Mouse (Mus musculus): Measurements from ENCODE around the gene Alkbh6. TPM values are rescaled to one million over a fixed set of nuclear protein-coding genes. Genes with fewer than 3 reads are reported as not detected.
A peak's percentile ranks its signal among the peaks of the same experiment; 100 is the strongest.

The Alkbh6 gene
- polyA plus RNA-seq, 2 experiments: 13.8 to 16.0 TPM

DNA sequence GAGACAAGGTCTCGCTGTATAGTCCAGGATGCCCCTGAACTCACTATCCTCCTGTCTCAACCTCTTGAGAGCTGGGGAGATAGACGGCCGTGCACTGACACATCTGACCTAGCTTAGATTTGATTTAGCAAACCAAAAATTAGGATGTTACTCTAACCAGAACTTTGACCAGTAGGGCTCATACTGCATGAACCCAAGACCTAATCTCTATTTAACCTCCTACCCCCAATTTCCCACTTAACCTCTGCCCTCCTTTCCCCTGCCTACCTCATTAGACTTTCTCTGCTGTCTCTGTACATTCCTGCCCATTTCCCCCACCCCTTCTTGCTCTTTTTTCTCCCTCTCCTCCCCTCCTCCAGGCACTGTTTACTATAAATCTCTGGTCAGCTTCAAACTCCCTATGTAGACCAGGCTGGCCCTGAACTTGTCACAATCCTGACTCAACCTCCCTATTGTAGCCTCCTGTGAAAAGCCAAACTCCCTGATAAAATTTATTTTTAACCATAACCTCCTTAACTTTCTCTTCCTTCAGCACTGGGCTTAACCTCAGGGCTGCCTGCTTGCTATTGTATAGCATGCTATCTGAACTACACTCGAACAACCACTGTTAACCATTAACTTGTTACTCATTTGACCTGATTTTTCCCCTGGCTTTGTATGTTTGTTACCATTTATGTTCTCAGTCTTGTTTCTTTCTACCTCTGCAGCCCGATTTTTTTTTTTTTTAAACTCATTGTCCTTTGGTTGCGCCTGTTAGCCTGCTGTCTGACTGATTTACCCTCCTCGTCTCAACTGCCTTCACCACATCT lies 50.1 kb downstream of the Alkbh6 start:
- H3K27ac ChIP-seq: no peak overlapping the region
- ATAC-seq (ENCODE audit: insufficient read depth): peak; percentile 27; the same call in 1 of the 2 replicates
- no peak overlapping the region for H3K9ac ChIP-seq (replicated peaks)
- no peaks in the 10 kb centered on the region for H3K9me3 ChIP-seq (ENCODE audit: control insufficient read depth, low read length)
- peaks cover 9% of the 10 kb centered on the region for H3K27me3 ChIP-seq (ENCODE audit: control insufficient read depth, insufficient read depth, low read length)
- no peak for DNase-seq (ENCODE audit: low read depth in 3 of 3, low spot score in 3 of 3)
- WGBS (ENCODE audit: insufficient replicate concordance): 42% methylated on average over 7 of the region's 7 CpGs
- no peak overlapping the region for H3K4me3 ChIP-seq (ENCODE audit: insufficient read depth in 1 of 2, low read depth in 2 of 2, low read length in 2 of 2)
- H3K36me3 ChIP-seq (replicated peaks; ENCODE audit: control insufficient read depth, insufficient read depth, low read depth): no peaks in the 10 kb centered on the region
- no peak for TF ChIP-seq EP300 (IDR thresholded peaks at IDR 0.05; ENCODE audit: low read depth)
- no peak for TF ChIP-seq CTCF (IDR thresholded peaks at IDR 0.05; ENCODE audit: low read depth)
- peaks cover 0 to 5% of the 10 kb centered on the region in 2 experiments; a peak in 1 of 4 replicates for H3K4me1 ChIP-seq (replicated peaks; ENCODE audit: control insufficient read depth in 2 of 2, insufficient read depth in 2 of 2, low read length in 1 of 2)
- H3K4me2 ChIP-seq (ENCODE audit: low read depth): peak overlapping the region; percentile 39

DNA sequence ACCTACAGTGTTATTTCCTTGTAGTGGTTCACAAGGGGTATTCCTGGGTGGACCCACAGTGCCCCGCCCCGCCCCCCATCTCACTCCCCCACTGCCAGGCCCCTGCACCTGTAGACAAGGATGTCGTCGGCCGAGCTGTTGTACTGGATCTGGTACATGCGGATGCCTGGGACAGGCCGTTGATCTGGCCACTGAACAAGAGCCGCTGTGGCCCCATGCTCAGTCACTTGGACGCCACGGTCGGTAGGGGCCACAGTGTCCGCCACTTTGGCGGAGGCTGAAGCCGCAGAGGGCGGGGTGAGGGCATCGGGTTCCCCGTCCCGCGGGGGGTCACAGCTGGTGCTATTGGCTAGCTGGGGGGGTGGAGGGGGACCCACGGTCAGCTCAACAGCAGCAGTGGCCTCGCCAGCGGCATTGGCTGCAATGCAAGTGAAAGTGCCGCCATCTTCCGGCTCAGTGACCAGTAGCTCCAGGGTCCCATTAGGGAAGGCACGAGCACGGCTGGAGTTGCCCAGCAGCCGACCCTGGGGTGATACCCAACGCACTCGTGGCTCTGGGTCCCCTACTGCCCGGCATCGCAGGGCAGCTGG lies 50.9 kb downstream of the Alkbh6 start:
- TF ChIP-seq EP300 (IDR thresholded peaks at IDR 0.05; ENCODE audit: low read depth) (no peak), CTCF (IDR thresholded peaks at IDR 0.05; ENCODE audit: low read depth) (no peak)
- Histone ChIP-seq H3K4me1 (replicated peaks; ENCODE audit: control insufficient read depth in 2 of 2, insufficient read depth in 2 of 2, low read length in 1 of 2) (peaks cover 0 to 5% of the 10 kb centered on the region in 2 experiments; a peak in 1 of 4 replicates), H3K27me3 (ENCODE audit: control insufficient read depth, insufficient read depth, low read length) (peaks cover 9% of the 10 kb centered on the region), H3K9ac (replicated peaks) (no peak overlapping the region), H3K9me3 (ENCODE audit: control insufficient read depth, low read length) (no peaks in the 10 kb centered on the region), H3K36me3 (replicated peaks; ENCODE audit: control insufficient read depth, insufficient read depth, low read depth) (no peaks in the 10 kb centered on the region), H3K27ac (no peak overlapping the region), H3K4me3 (ENCODE audit: insufficient read depth in 1 of 2, low read depth in 2 of 2, low read length in 2 of 2) (peak overlapping the region in 1 of 2 experiments; percentile 12; a peak in 1 of 4 replicates), H3K4me2 (ENCODE audit: low read depth) (peak overlapping the region; percentile 39)
- ATAC-seq (ENCODE audit: insufficient read depth) (no peak), DNase-seq (ENCODE audit: low read depth in 3 of 3, low spot score in 3 of 3) (no peak)
- WGBS (ENCODE audit: insufficient replicate concordance): 58% methylated on average over 31 of the region's 31 CpGs

DNA sequence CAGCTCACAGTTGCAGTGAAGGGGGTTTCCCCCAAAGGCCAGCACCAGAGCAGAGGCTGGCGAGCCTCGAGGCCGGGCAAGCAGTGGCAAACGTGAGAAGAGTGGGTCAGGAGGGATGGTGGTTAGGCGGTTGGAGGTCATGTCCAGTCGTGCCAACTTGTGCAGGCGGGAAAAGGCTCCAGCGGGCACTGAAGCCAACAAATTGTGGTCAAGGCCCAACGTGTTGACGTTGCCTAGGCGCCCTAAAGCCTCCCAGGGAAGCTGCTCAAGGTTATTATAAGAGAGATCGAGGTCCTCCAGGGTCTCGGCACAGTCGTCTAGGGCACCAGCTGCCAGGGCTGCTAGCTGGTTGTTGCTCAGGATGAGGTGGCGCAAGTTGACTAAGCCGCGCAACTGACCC lies 51.5 kb downstream of the Alkbh6 start:
- Histone ChIP-seq H3K4me1 (replicated peaks; ENCODE audit: control insufficient read depth in 2 of 2, insufficient read depth in 2 of 2, low read length in 1 of 2) (peaks cover 0 to 5% of the 10 kb centered on the region in 2 experiments; a peak in 1 of 4 replicates), H3K27me3 (ENCODE audit: control insufficient read depth, insufficient read depth, low read length) (peaks cover 9% of the 10 kb centered on the region), H3K9ac (replicated peaks) (no peak overlapping the region), H3K9me3 (ENCODE audit: control insufficient read depth, low read length) (no peaks in the 10 kb centered on the region), H3K4me2 (ENCODE audit: low read depth) (no peak overlapping the region), H3K36me3 (replicated peaks; ENCODE audit: control insufficient read depth, insufficient read depth, low read depth) (no peaks in the 10 kb centered on the region), H3K27ac (no peak overlapping the region), H3K4me3 (ENCODE audit: insufficient read depth in 1 of 2, low read depth in 2 of 2, low read length in 2 of 2) (no peak overlapping the region)
- WGBS (ENCODE audit: insufficient replicate concordance): 65% methylated on average over 17 of the region's 17 CpGs
- TF ChIP-seq EP300 (IDR thresholded peaks at IDR 0.05; ENCODE audit: low read depth) (no peak), CTCF (IDR thresholded peaks at IDR 0.05; ENCODE audit: low read depth) (no peak)
- DNase-seq (ENCODE audit: low read depth in 3 of 3, low spot score in 3 of 3) (no peak), ATAC-seq (ENCODE audit: insufficient read depth) (no peak)

DNA sequence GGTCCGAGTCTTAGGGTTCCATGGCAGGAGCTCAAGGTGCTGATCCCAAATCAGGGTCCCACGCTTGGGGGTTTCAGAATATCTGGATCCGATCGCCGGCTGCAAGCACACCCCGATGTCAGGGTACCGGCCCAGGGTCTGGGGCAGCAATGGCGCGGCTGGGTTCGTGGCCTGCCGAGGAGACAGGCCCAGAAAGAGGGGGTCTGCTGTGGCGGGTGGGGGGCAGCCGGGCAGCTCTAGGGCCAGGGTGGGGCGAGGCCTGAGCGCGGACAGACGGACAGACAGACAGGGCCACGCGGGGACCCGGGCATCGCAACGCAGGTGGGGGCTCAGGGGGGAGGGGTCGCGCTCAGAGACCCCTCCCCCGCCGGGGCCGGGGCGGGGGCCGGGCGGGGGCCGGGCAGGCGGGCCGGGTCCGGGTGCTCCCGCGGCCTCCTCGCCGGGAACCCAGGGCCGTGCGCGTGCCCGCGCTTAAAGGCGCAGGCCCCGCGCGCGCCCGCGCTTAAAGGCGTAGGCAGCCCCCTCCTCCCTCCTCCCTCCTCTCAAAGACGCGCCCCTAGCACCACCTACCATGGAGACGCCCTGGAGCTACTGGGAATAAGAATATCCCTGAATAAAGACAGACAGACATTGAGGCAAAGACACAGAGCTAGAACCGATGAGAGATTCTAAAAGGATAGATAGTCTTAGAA lies 54.3 kb downstream of the Alkbh6 start, which contains the start of gene Lrfn3:
Gene Lrfn3, minus strand, starts transcription at position 121 of the 692 bp plus-strand sequence.
- H3K27me3 ChIP-seq (ENCODE audit: control insufficient read depth, insufficient read depth, low read length): peaks cover 9% of the 10 kb centered on the region
- H3K4me2 ChIP-seq (ENCODE audit: low read depth): peak within 1 kb of the TSS; percentile 52
- peak within 1 kb of the TSS; percentile 3; the same call in 1 of the 2 replicates for H3K9ac ChIP-seq (replicated peaks)
- H3K27ac ChIP-seq: no peak within 1 kb of the TSS
- ATAC-seq (ENCODE audit: insufficient read depth) (0 out of 2 replicates have a peak, but pooled peaks have one; percentile 14), DNase-seq (ENCODE audit: low read depth in 3 of 3, low spot score in 3 of 3) (no peak)
- no peak for TF ChIP-seq CTCF (IDR thresholded peaks at IDR 0.05; ENCODE audit: low read depth)
- TF ChIP-seq EP300 (IDR thresholded peaks at IDR 0.05; ENCODE audit: low read depth): no peak
- no peaks in the 10 kb centered on the region for H3K4me1 ChIP-seq (replicated peaks; ENCODE audit: control insufficient read depth in 2 of 2, insufficient read depth in 2 of 2, low read length in 1 of 2)
- H3K36me3 ChIP-seq (replicated peaks; ENCODE audit: control insufficient read depth, insufficient read depth, low read depth): no peaks in the 10 kb centered on the region
- 2% methylated on average over 53 of the region's 55 CpGs for WGBS (ENCODE audit: insufficient replicate concordance)
- peak within 1 kb of the TSS; percentile 51 to 52 for H3K4me3 ChIP-seq (ENCODE audit: insufficient read depth in 1 of 2, low read depth in 2 of 2, low read length in 2 of 2)
- H3K9me3 ChIP-seq (ENCODE audit: control insufficient read depth, low read length): no peaks in the 10 kb centered on the region

All from liver, embryonic 14.5 days (tissue).